Comparison of ENCODE assay signal across 8 mouse cellular contexts in the genomic region with DNA sequence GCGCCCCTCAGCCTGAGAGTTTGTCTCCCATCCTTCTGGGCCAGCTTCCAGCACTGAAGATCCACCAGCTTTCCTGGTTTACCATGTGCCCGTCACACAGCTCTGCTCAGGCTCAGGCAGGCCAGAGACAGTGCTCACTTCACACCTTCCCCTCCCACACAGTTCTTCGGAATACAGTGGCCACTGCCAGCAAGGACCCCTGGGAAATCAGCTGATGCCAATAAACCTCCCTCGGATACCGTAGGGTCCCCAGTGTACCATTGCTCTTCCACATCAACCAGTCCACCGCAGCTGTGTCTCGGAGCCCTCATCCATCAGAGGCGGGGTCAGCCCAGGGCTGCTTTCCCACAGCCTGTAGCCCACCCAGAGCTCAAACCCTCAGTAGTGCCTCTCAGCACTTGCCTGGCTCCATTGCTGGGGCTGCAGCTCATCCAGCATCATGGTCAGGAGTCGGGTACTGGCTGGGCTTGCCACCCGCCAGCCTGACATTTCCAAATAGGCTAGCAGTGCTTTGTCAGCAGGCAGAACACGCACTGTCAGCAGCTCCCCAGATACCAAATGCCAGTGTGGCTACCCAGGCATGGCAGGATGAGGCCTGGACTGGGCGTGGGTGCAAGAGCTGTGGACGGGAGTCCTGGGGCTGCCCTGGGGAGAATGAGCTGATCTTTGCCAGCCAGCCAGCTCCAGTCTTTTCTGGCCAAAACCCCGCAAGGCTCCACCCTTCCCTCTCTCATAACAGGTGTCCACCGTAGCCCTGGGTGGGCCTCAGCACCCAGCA. TPM values are rescaled to one million over a fixed set of nuclear protein-coding genes. Genes with fewer than 3 reads are reported as not detected.
DNase-seq lines count a peak whose midpoint lies in the region; ATAC-seq and TF ChIP-seq lines count a peak whose summit lies in the region.

No protein-coding gene starts in this region.

- 0 out of 2 replicates have a peak overlapping the region, but pooled peaks have one; percentile 9 for H3K4me2 ChIP-seq in intestine, embryonic 15.5 days (replicated peaks)
- no peak overlapping the region for H3K4me2 ChIP-seq in midbrain, embryonic 13.5 days (replicated peaks)

- H3K9me3 ChIP-seq in intestine, embryonic 15.5 days, result no peaks in the 10 kb centered on the region
- no peaks in the 10 kb centered on the region for H3K9me3 ChIP-seq in midbrain, embryonic 13.5 days

- peak; percentile 24; the same call in 1 of the 2 replicates for ATAC-seq in frontal cortex, adult (ENCODE audit: low TSS enrichment)
- peak; percentile 64 for ATAC-seq in intestine, embryonic 15.5 days
- ATAC-seq in midbrain, embryonic 13.5 days, result peak; percentile 57

- no peak overlapping the region for H3K4me3 ChIP-seq in cortical plate, adult 2 months (ENCODE audit: insufficient read depth, low read length)
- H3K4me3 ChIP-seq in intestine, embryonic 15.5 days (replicated peaks), result no peak overlapping the region
- no peak overlapping the region for H3K4me3 ChIP-seq in midbrain, embryonic 13.5 days (replicated peaks)

- 59% methylated on average over 15 of the region's 15 CpGs for WGBS in intestine, embryonic 15.5 days
- WGBS in midbrain, embryonic 13.5 days, result 65% methylated on average over 15 of the region's 15 CpGs

- intact Hi-C loops in heart, postnatal 14 days (cut with DNase I), result no loop called here

- no peak for TF ChIP-seq POLR2A in cortical plate, adult 2 months (IDR thresholded peaks at IDR 0.05; ENCODE audit: extremely low read depth, insufficient read depth, low read length)

- H3K4me1 ChIP-seq in cortical plate, adult 2 months (ENCODE audit: control insufficient read depth, insufficient read depth, low read length), result peaks cover 9% of the 10 kb centered on the region
- H3K4me1 ChIP-seq in intestine, embryonic 15.5 days (replicated peaks), result peaks cover 15% of the 10 kb centered on the region
- H3K4me1 ChIP-seq in midbrain, embryonic 13.5 days (replicated peaks), result peaks cover 37% of the 10 kb centered on the region

- TF ChIP-seq CTCF in cortical plate, adult 2 months (IDR thresholded peaks at IDR 0.05; ENCODE audit: extremely low read depth, insufficient read depth, low read length), result no peak

- H3K27me3 ChIP-seq in intestine, embryonic 15.5 days (replicated peaks), result no peaks in the 10 kb centered on the region
- H3K27me3 ChIP-seq in midbrain, embryonic 13.5 days, result no peaks in the 10 kb centered on the region

- no peaks in the 10 kb centered on the region for H3K36me3 ChIP-seq in intestine, embryonic 15.5 days
- H3K36me3 ChIP-seq in midbrain, embryonic 13.5 days, result no peaks in the 10 kb centered on the region

- no peak for DNase-seq in frontal cortex, postnatal 14 days (ENCODE audit: low spot score in 2 of 2)
- DNase-seq in heart, postnatal 14 days, result no peak
- no peak for DNase-seq in lung, postnatal 36 days
- no peak for DNase-seq in layer of hippocampus, adult 9-10 months (ENCODE audit: low spot score)

- H3K9ac ChIP-seq in intestine, embryonic 15.5 days, result no peak overlapping the region
- H3K9ac ChIP-seq in midbrain, embryonic 13.5 days (replicated peaks), result no peak overlapping the region

- peak overlapping the region; percentile 54; the same call in 1 of the 2 replicates for H3K27ac ChIP-seq in cortical plate, adult 2 months (ENCODE audit: insufficient read depth, low read length)
- peak overlapping the region; percentile 46 for H3K27ac ChIP-seq in intestine, embryonic 15.5 days
- peak overlapping the region; percentile 32 for H3K27ac ChIP-seq in midbrain, embryonic 13.5 days

RNA-seq across cellular contexts. Expression of gene Ccdc188, which starts 23.3 kb away (rescaled TPM):
- not detected in 2 replicates for polyA plus RNA-seq in cortical plate, adult 2 months (2012; rRNA removed)
- polyA plus RNA-seq in intestine, embryonic 15.5 days (2015; fragmentation: Nextera tagmentation; extraction: Ambion mirVana), result not detected in 2 replicates
- polyA plus RNA-seq in midbrain, embryonic 13.5 days (2015; fragmentation: Nextera tagmentation; extraction: Ambion mirVana), result 0.09 TPM in 1 of 2 replicates, not detected in the other
- not detected for total RNA-seq in heart, postnatal 14 days (2021)

RNA-seq across cellular contexts. Expression of gene Zdhhc8, which starts 40.5 kb away (rescaled TPM):
- polyA plus RNA-seq in cortical plate, adult 2 months (2012; rRNA removed), result 176 and 186 TPM in 2 replicates
- 11.5 and 11.6 TPM in 2 replicates for polyA plus RNA-seq in intestine, embryonic 15.5 days (2015; fragmentation: Nextera tagmentation; extraction: Ambion mirVana)
- polyA plus RNA-seq in midbrain, embryonic 13.5 days (2015; fragmentation: Nextera tagmentation; extraction: Ambion mirVana), result 10.1 and 11.9 TPM in 2 replicates
- 10 to 100 TPM; 26.4 to 29.6 TPM for total RNA-seq in heart, postnatal 14 days (2021)

RNA-seq across cellular contexts. Expression of gene Trmt2a, which starts 54.1 kb away (rescaled TPM):
- 72.9 and 84.7 TPM in 2 replicates for polyA plus RNA-seq in cortical plate, adult 2 months (2012; rRNA removed)
- 102 and 107 TPM in 2 replicates for polyA plus RNA-seq in intestine, embryonic 15.5 days (2015; fragmentation: Nextera tagmentation; extraction: Ambion mirVana)
- 100 and 115 TPM in 2 replicates for polyA plus RNA-seq in midbrain, embryonic 13.5 days (2015; fragmentation: Nextera tagmentation; extraction: Ambion mirVana)
- 10 to 100 TPM; 21.8 to 24.9 TPM for total RNA-seq in heart, postnatal 14 days (2021)

RNA-seq across cellular contexts. Expression of gene Ranbp1, which starts 54.1 kb away (rescaled TPM):
- 92.3 and 95.1 TPM in 2 replicates for polyA plus RNA-seq in cortical plate, adult 2 months (2012; rRNA removed)
- 535 and 668 TPM in 2 replicates for polyA plus RNA-seq in intestine, embryonic 15.5 days (2015; fragmentation: Nextera tagmentation; extraction: Ambion mirVana)
- 519 and 564 TPM in 2 replicates for polyA plus RNA-seq in midbrain, embryonic 13.5 days (2015; fragmentation: Nextera tagmentation; extraction: Ambion mirVana)
- 10 to 100 TPM; 43.6 to 52.4 TPM for total RNA-seq in heart, postnatal 14 days (2021)

Comparison
In these comparisons a context has a peak if more than half of its experiments do, and no peak if none do; other contexts are left out.
1. RNA of gene Zdhhc8, which starts 40.5 kb away (polyA plus RNA-seq): 176 to 186 TPM in cortical plate, adult 2 months; 10.1 to 11.9 TPM in midbrain, embryonic 13.5 days and 11.5 to 11.6 TPM in intestine, embryonic 15.5 days; every median in the first group is over 10 times any median in the second.
2. Peak in every context shown above with its lines, with median percentiles within 50 percentile points of each other: ATAC-seq and H3K27ac ChIP-seq.